Comparison of ENCODE assay signal across 20 mouse cellular contexts in the genomic region with DNA sequence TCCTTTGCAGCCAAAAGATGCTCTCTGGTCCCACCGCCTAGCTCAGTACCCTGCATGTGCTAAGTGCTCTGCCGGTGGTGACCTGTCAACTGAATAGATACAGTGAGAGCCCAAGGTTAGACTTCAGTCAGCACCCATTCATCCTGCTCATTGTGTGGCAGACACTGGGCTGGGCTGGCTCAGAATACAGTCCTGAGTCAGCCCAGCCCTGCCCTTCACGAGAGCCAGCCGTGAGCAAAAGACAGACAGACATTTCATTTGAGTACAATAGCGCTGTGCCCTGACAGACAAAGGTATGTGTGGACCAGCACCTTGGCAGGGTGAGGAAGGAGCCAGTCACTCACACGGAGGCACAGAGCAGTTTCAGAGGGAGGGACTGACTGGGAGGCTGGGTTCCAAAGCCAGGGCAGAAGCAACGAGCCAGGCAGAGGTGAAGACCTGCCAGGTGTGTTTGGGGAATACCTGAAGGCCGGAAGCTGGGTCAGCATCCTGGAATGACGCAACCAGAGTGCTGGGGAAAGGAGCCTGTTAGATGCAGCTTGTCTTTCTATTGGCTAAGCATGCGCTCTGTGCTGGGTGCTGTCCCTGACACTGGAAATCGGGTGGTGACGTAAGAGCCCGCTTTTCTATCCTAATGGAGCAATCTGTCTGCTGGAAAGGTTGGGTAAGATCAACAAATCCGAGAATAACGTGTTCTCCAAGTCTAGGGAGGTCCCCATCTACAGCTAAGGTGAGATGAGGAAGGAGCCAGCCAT. TPM values are rescaled to one million over a fixed set of nuclear protein-coding genes. Genes with fewer than 3 reads are reported as not detected.
"Had no signal": no experiment of that assay in that cellular context is flagged by ENCODE, and none has a peak within 500 bp of the region (broad histone marks: within the 10 kb centered on the region; RNA-seq: fewer than 3 reads in every experiment).

No protein-coding gene starts in this region.

- H3K27me3 ChIP-seq: limb, embryonic 15.5 days; liver, embryonic 13.5 days; lung, embryonic 15.5 days; midbrain, embryonic 12.5 days; neural tube, embryonic 13.5 days had no signal

- H3K4me2 ChIP-seq: limb, embryonic 15.5 days; liver, embryonic 13.5 days; lung, embryonic 15.5 days; midbrain, embryonic 12.5 days; neural tube, embryonic 13.5 days had no signal

- H3K36me3 ChIP-seq: limb, embryonic 15.5 days; liver, embryonic 13.5 days; lung, embryonic 15.5 days; midbrain, embryonic 12.5 days; neural tube, embryonic 13.5 days had no signal

- H3K4me3 ChIP-seq: left cerebral cortex, adult 2 months; limb, embryonic 15.5 days; liver, embryonic 13.5 days; lung, embryonic 15.5 days; midbrain, embryonic 12.5 days; neural tube, embryonic 13.5 days had no signal

- H3K4me1 ChIP-seq: liver, embryonic 13.5 days; lung, embryonic 15.5 days; midbrain, embryonic 12.5 days had no signal

- H3K9me3 ChIP-seq: limb, embryonic 15.5 days; liver, embryonic 13.5 days; lung, embryonic 15.5 days; midbrain, embryonic 12.5 days; neural tube, embryonic 13.5 days had no signal

- ATAC-seq: liver, postnatal 0 days; midbrain, embryonic 16.5 days had no signal

- H3K9ac ChIP-seq: limb, embryonic 15.5 days; liver, embryonic 13.5 days; liver, postnatal 0 days; lung, embryonic 15.5 days; midbrain, embryonic 12.5 days; neural tube, embryonic 13.5 days had no signal

- DNase-seq: kidney, postnatal 14 days; liver, embryonic 13.5 days; liver, postnatal 0 days; retina, postnatal 1 day; right cerebral cortex, postnatal 4 days; spleen, adult 18-20 months; thymus, postnatal 36 days had no signal

- H3K27ac ChIP-seq: left cerebral cortex, adult 2 months; limb, embryonic 15.5 days; liver, embryonic 13.5 days; lung, embryonic 15.5 days; midbrain, embryonic 12.5 days; neural tube, embryonic 13.5 days had no signal

RNA-seq across cellular contexts. Expression of a gene that starts 8.2 kb away (rescaled TPM):
- total RNA-seq: layer of hippocampus, adult 8-10 months; layer of hippocampus, postnatal 25 days; left cerebral cortex, adult 2 months; left cerebral cortex, postnatal 25 days; megakaryocyte-erythroid progenitor cell, adult 5-6 weeks had no signal
- polyA plus RNA-seq: large intestine, adult 2 months; liver, embryonic 13.5 days; liver, postnatal 0 days; lung, embryonic 15.5 days; midbrain, embryonic 12.5 days; midbrain, embryonic 16.5 days; neural tube, embryonic 13.5 days; stomach, embryonic 14.5 days had no signal

RNA-seq across cellular contexts. Expression of a gene that starts 17.1 kb away (rescaled TPM):
- total RNA-seq: layer of hippocampus, adult 8-10 months; layer of hippocampus, postnatal 25 days; left cerebral cortex, adult 2 months; megakaryocyte-erythroid progenitor cell, adult 5-6 weeks had no signal

RNA-seq across cellular contexts. Expression of a gene that starts 29.2 kb away (rescaled TPM):
- total RNA-seq: layer of hippocampus, adult 8-10 months; layer of hippocampus, postnatal 25 days; left cerebral cortex, adult 2 months; left cerebral cortex, postnatal 25 days; megakaryocyte-erythroid progenitor cell, adult 5-6 weeks had no signal
- polyA plus RNA-seq: limb, embryonic 11.5 days; liver, embryonic 13.5 days; liver, postnatal 0 days; lung, embryonic 15.5 days; midbrain, embryonic 12.5 days; midbrain, embryonic 16.5 days; neural tube, embryonic 13.5 days had no signal

RNA-seq across cellular contexts. Expression of a gene that starts 56.3 kb away (rescaled TPM):
- total RNA-seq: layer of hippocampus, adult 8-10 months; layer of hippocampus, postnatal 25 days; left cerebral cortex, adult 2 months; left cerebral cortex, postnatal 25 days; megakaryocyte-erythroid progenitor cell, adult 5-6 weeks had no signal
- polyA plus RNA-seq: large intestine, adult 2 months; limb, embryonic 11.5 days; liver, embryonic 13.5 days; liver, postnatal 0 days; lung, embryonic 15.5 days; neural tube, embryonic 13.5 days had no signal
